Mouse (Mus musculus): ENCODE measurements at regions not wholly inside any gene's neighbourhood (a gene's known extent, or its start where the extent isn't known, plus 50 kb on each side); places are given as distances from the start of the nearest gene placed in this dataset.
A peak's percentile ranks its signal among the peaks of the same experiment; 100 is the strongest.
"Not testable (repeated sequence)": the region's sequence is repeated elsewhere in the genome, so short reads cannot be mapped to it uniquely, and the experiment has no call there.

DNA sequence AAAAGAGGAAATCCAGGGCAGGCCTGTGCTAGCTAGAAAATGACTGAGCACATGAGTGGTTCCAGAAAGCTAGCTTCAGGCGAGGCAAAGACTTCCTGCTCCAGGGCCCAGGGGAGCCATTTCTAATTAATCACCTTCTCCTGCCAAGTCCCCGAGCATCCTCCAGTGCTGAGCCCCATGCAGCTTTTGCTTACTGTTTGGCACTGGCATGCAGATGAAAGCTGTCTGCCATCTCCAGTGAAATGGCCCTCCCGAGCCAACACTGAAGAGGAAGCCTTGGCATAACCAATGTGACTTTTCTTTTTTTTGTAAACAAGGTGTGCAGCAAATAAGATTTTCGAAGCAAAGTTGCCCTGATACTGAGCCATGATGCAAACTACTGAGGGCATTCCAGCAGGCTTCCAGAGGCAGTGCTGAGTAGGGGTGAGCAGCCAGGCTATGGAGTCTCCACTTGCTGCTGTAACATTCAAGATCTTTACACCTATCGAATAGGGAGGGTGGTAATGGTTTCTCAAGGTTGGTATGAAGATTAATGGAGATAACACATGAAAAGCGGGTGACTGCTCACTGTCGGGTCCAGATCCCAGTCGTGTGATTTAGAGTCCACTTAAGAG lies 125.4 kb upstream of the Immp2l start:
- DNase-seq (ENCODE audit: low spot score): no peak

DNA sequence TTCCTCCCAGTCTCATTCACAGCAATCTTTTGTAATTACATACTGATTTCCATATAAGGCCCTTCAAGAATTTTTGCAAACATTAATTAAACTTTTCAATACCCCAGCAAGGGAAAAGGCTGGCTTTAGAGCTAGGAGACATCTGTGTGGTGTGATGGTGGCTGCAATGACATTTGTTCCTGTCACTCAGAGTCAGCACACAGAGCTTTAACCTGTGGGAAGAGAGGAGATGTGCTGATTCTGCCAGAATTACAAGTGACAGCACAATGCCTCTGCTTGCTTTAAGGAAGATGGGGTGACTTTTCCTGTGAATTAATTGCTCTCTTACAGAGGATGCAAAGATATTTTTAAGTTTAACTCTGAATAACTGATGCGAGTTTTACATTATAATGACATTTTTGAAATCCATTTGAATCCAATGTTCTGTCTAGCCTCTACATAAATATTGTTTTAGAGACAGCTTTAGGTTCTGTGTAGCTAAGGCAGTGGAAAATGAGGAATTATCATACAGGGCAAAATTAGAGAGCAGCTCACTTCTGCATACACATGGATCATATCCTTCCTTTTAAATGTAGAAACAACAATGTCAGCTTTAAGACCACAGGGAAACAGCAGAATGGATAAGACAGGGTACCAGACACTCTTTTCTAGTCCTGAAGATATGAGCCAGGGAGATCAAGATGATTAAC lies 118.1 kb upstream of the Immp2l start:
- no peak for DNase-seq (ENCODE audit: low spot score)

DNA sequence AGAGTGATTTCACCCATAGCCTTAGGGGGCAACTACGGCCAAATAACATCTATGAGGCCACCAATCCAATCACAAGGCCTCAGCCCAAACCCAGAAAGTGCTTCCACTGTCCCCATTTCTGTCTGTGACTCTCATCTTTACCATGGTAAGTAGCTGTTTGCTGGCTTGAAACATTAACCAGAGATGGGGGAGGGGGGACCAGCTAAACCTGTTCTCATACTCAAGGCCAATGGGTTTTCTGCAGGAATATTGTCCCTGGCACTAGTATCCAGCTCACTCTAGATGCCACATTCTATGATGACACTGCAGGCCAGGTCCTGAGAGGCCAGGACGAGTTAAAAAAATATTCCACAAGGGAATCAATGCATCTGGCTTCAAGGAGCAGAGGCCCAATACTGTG lies 117.1 kb upstream of the Immp2l start:
- no peak for DNase-seq (ENCODE audit: low spot score)

DNA sequence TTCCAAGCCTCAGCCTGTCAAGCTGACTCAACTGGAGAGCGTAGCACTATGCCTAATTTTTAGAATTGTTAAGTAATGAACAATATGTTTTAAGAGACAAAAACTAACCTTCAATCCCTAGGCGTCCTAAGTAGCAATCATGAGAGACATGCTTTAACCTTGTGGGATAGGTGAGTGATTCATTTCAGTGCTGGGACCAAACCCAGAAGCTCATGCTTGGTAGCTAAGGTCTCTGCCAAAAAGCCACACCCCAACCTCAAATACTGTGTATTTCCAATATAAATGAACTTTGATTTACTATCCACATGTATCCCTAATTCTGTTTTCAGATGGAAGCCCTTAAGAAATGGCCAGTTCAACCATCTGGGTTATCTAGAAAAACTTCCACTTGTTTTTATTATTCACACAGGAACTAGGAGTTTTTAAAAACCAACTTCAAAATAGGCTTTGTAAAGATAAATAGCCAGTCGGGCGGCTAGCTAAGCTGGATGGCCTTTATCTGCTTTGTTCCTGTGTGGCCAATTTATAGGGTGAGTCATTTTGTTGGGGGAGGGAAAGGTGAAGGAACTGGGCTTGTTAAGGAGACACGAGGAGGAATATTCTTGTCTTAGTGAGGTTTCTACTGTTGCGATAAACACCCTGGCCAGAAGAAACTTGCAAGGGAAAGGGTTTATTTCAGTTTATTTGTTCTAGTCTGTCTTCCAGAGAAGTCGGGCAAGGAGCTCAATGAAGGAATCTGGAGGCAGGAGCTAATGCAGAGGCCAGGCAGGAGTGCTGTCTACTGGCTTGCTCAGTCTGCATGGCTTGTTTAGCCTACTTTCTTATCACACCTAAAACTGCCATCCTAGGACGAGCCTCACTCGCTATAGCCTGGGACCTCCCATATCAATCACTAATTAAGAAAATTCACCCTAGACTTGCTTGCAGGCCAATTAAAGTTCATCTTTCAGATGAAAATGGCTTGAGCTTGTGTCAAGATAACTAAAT lies 114.8 kb upstream of the Immp2l start:
- peak; percentile 3 for DNase-seq (ENCODE audit: low spot score)

DNA sequence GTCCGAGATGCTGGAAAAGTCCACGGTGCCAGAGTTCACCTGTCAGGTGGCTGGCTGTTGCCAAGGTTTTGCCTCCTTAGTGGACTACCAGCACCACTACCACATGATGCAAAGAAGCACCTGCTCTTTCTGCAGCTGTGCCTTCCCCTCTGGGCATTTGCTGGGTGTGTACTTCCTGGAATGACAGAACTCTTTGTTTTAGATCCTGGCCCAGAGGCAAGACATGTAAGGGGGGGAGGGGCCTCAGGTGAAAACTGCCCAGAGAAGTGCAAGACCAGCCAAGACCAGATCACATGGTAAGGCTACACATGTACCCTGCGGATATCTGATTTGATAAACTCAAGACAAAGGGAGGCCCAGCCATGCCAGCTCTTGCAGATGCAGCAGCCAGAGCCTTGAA lies 106.4 kb upstream of the Immp2l start:
- no peak for DNase-seq (ENCODE audit: low spot score)

DNA sequence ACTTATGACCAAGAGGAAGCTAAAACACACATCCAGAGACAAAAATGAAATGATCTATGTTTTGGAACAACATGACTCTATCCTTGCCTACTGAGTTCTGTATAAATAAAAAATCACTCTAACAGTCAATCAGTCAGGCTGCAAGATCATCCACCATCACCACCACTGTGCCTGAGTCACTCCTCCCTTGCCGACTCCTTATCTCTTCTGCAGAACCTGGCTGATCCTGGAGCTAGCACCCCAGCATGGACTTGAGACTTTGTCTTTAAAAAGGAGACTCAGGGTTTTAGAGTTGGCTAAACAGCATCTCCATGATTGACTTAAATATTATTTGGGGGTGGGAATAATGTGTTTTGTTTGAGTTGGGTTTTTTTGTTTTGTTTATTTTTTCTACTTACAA lies 101.9 kb upstream of the Immp2l start:
- no peak for DNase-seq (ENCODE audit: low spot score)

DNA sequence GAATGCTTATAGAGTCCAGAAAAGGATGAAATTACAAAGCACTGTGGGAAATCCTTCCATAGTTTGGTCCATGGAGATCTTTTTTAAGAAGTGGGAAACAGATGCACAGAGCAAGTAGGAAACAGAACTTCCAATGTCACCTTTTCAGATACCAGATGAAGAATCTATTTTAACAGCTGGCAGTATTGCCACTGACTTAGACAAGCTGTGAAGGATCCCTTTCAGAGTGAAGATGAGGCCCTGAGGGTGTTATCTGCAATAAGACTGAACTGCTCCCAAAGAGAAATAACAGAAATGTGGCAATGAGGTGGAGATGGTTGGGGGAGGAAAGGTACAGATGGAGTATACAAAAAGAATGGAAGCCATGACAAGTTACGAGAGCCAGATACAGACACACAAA lies 97.2 kb upstream of the Immp2l start:
- no peak for DNase-seq (ENCODE audit: low spot score)

DNA sequence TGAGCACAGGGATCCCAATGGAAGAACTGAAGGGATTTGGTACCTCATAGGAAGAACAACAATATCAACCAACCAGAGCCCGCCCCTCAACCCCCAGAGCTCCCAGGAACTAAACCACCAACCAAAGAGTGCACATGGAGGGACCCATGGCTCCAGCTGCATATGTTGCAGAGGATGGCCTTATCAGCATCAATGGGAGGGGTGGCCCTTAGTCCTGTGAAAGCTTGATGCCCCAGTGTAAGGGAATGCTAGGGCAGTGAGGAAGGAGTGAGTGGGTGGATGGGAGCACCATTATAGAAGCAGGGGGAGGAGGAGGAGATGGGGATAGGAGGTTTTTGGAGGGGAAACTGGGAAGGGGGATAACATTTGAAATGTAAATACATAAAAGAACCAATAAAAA lies 94.5 kb upstream of the Immp2l start:
- not testable (repeated sequence) for DNase-seq (ENCODE audit: low spot score)

DNA sequence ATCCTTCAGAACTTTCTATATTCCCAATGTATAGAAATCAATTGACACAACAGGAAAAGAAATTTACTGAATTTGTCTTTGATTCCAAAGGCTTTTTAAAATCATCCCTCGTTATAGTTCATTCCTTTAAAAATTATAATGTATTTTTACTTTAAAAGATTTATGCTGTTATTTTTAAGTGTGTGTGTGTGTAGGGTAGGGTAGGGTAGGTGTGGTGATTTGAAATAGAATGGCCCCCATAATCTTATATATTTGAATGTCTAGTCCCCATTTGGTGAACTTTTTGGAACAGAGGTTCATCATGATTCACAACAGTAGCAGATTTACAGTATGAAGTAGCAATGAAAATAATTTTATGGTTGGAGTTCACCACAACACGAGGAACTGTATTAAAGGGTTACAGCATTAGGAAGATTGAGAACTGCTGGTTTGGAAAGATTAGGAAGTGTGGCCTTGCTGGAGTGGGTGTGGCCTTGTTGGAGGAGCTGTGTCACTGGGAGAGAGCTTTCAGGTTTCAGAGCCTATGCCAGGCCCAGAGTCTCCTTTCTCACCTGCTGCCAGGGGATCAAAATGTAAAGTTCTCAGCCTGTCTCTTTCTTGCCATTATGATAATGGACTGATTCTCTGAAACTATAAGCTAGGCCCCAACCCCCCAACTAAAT lies 88.7 kb upstream of the Immp2l start:
- no peak for DNase-seq (ENCODE audit: low spot score)

DNA sequence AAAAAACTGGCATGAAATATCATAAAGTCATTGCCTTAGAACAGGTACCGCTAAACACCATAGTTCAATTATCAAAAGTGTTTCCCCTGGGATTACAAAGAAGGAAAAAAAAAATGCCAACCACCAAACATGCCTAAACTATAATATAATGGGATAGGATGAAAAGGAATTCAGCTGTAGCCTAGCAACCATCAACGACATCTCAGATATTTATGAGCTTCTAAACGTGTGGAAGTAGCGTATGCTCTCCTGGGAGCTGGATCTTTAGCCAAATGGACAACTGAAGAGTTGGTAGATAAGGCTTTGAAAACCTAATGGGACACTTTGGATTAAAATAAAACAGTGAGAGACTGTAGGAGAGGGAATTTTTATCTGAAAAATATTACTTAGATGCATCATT lies 86.9 kb upstream of the Immp2l start:
- no peak for DNase-seq (ENCODE audit: low spot score)

DNA sequence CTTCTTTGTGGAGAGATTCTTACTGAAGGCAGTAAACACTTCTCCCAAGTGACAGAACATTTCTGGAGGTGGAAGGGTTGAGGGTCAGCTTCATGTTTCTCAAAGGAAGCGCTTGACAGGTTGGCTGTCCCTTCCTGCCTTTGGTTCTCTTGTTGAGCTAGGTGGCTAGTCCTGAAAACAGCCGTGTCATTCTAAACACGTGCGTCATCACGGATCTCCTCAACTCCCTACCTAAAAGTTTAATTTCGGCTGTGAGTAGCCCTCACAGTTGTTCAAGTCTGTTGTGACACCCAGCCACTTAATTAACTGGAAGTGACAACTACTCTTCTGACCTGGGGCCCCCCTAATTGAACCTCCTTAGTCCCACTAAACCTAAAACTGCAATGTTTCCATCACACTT lies 77.0 kb upstream of the Immp2l start:
- no peak for DNase-seq (ENCODE audit: low spot score)

DNA sequence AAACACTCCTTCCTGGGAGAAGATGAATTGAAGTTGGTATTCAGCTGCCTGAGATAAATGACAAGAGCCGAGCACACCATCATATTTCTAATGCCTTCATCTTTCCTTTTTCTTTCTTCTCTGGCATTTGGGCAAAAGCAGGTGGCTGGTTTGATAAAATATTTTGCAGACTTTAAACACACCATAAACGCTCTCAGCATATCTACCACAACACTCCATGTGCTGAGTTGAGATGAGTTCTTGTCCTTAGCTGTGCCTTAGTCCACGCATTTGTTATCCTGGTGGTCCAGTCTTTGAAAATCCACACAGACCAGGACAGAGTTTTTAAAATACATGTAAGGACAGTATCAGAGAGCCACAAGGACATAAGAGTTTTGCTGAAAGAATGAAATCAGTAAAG lies 74.3 kb upstream of the Immp2l start:
- no peak for DNase-seq (ENCODE audit: low spot score)

DNA sequence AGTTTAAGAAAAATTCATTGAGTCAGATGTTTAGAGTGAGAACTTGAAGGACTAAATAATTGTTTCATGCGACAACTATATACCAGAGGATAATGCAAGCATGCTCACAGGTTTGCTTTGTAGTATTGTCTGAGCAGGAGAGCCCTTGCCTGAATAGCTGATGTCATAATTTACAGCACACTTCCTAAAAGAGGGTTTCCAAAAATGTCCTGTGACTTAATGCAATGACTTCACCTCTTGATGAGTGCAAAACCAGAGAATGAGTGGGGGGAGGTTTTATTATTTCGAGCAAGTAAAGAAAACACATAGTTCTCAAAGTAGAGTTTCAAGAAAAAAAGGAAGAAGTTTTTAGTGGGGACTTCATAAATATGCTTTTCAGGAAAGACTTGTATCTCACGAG lies 65.4 kb upstream of the Immp2l start:
- DNase-seq (ENCODE audit: low spot score): no peak

DNA sequence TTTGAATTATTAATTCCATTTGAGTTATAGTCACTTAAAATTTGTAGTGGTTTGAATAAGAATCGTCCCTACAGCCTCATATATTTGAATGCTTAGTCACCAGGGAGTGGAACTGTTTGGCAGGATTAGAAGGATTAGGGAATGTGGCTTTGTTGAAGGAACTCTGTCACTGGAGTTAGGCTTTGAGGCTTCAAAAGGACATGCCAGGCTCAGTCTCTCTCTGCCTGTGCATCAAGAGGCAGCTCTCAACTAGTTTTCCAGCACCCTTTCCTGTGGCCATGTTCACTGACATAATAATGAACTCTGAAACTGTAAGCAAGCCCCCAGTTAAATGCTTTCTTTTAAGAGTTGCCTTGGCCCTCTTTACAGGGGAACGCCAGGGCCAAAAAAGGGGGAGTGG lies 58.9 kb upstream of the Immp2l start:
- DNase-seq (ENCODE audit: low spot score): no peak

DNA sequence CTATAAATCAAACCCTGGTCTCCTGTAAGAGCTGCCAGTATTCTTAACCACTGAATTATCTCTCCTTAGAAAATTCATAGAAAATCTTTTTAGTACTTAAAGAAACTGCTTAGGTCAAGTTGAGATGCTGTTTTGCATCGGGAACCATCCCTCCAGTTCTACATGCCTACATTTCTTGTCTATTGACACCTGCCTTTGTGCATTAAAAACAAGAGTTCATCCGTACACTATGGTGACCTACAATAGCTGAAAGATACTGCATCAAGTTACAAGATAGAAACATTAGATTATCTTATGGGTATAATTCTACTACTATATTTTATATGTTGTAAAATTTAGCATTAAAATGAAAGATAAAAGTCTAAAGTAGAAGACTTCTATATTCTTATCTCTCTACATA lies 57.6 kb upstream of the Immp2l start:
- DNase-seq (ENCODE audit: low spot score): no peak

DNA sequence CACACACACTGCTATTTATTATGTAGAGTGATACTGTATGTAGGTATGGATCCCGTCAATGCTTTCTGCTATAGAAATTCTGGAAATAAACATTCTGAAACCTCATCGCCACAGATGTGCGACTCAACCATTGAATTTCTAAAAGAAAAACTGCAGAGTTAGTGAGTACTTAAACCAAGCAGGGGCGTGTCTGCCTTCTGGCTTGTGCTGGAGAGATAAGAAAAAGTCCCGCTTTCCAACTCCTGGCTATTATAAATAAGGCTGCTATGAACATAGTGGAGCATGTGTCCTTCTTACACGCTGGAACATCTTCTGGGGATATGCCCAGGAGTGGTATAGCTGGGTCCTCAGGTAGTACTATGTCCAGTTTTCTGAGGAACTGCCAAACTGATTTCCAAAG lies 57.2 kb upstream of the Immp2l start:
- not testable (repeated sequence) for DNase-seq (ENCODE audit: low spot score)

DNA sequence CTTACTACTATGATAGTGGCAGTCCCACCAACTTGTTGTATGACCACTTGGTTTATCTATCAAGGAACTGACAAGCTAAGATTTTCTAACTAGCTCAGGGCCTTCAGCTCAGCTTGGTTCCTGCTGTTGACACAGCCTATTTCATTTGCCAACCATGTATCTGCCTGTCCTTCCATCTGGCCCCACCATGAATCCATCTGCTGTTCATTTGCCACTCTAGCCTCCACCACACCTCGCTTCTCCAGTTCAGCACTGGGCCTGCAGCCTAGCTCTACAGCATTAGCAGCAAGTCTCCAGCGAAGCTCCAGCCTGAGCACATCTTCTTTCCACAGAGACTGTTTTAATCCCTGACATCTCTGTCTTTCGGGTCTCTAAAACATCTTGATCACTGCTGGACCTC lies 51.0 kb upstream of the Immp2l start:
- no peak for DNase-seq (ENCODE audit: low spot score)
